Mouse (Mus musculus) layer of hippocampus, postnatal 36 days (tissue): ENCODE measurements around the gene Mgll. TPM values are rescaled to one million over a fixed set of nuclear protein-coding genes. Genes with fewer than 3 reads are reported as not detected.

ENCODE experiments used
- DNase-seq, 2 experiments: peaks; one replicate each; pipeline ENCODE4 v3.0.0; 2022
- total RNA-seq, 2 experiments: library from RNA; stranded (reverse); gene quantifications; 2 replicates each; pipeline ENCODE4 v1.2.3; 2021

Gene Mgll
- total RNA-seq, 2 experiments from 2014 or later = 178 to 181 TPM

DNA sequence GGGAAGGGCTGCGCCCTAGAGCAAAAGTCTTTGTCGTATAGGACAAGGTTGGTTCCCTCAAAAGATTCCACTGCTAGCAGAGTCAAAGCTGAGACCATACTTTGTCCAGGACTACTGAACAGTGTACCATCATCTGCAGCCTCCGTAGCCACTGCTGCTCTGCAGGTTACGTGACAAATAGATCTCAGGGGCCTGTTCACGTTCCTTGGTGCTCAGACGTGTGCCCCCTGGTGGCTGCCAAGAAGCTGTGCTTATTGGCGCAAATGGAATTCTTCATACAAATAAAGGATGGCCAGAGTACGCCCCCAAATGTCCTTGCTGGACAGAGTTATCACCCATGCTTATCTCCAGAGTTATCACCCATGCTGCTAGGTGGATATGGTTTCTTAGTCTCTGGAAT is 107.2 kb downstream of the Mgll start:
- DNase-seq = peak in 1 of 2 experiments; percentile 54

DNA sequence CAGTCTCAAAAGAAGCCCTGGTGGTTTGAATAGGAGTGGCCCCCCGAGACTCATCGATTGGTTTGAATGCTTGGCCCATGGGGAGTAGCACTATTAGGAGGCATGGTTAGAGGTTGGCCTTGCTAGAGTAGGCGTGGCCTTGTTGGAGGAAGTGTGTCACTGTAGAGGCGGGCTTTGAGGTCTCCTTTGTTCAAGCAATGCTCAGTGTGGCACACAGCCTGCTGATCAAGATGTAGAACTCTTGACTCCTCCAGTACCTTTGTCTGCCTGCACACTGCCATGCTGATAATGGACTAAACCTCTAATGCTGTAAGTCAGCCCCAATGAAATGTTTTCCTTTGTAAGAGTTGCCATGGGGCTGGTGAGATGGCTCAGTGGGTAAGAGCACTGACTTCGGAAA is 108.5 kb downstream of the Mgll start:
- DNase-seq = no peak

DNA sequence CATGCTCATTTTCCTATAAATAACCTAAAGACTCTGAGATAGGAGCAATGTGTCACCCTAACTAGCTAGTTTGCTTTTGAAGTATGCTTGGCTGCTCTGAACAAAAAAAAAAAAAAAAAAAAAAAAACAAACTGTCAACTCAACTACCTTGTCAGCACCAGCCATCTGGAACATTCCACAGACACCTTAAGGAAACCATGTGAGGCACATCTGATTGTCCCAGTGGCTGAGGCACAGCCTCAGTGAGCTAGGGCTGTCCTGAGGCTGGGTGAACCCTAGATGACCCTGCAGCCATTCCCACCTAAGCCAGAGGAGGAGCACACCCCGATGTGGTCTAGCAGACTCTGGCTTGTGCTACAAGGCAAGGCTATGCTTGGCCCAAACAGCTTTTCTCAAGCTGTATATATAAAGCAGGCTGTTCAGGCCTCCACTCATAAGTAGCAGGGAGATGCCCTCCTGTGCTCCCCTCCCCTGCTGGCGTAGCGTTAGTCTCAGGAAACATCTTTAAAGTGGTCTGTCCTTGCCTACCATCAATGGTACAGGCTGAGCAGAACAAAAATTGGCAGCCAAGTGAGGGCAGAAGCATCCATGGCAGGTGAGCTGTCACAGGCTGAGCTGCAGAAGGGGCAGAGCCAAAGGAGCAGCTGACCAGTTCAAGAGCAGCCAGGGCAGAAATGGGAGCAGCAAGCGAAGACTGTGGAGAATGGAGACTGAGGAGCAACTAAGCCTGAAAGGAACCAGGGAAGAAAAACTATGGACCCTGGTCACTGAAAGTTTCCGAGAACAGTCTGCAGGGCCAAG is 109.3 kb downstream of the Mgll start:
- no peak for DNase-seq

DNA sequence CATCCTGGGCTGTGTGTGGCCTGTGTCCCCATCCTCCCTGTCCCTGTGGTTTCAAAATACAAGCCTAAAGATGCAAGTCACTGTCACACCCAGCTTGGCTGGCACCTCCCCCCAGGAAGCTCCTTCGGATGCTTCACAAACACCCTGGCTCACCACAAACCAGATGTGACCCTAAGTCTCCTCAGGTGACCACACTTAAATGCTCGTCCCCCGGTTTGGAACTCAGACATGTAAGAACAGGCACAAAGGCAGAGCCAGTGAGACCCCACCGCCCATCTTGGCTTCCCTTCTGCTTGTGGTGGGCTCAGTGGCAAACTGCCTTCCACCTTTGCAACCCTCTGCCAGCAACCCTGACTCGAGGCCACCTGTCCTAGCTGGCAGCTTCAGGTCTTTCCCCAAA is 110.8 kb downstream of the Mgll start:
- no peak for DNase-seq

DNA sequence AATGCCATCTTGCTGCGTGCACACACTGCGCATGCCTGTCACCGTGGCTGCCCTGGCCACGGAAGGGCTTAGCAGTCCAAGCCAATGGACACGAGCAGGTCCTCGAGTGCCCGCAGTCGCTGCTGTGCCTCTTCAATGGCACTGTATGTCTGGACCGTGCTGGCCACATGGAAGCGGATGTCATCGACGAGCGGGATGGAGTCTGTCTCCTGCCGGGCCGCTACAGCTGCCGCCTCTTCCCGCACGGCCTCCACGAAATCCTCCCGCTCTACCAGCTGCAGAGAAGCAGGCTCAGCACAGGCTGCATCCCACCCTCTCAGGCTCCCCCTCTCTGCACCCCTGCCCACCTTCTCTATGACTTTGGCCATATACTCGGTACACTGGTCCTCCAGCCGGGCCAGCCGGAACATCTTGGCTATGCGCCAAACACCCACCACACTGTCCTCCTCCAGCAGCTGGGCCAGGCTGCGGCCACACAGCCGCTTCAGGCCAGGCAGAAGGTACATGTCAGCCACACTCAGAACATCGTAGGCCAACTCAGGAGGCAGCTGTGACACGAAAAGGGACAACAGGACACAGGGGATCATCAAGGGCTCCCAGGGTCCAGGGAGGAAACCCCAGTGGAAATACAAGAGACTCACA is 112.1 kb downstream of the Mgll start:
- no peak for DNase-seq

DNA sequence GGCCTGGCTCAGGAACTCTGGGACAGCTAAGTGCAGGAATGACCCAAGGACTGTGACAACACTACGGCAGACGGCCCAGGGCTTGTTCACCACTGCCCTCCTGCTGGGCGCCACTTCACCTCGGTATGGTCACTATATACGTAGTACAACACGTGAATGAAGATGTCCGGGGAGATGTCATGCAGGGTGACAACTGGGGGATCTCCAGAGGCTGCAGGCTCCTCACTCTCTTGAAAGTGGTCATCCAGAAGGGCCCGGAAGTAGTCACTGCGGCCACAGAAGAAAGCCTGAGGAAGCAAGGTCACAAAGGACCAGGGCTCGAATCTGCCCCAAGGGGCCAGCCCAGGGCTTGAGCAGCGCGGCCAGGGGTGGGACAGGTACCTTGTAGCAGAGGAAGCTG is 113.8 kb downstream of the Mgll start:
- no peak for DNase-seq

DNA sequence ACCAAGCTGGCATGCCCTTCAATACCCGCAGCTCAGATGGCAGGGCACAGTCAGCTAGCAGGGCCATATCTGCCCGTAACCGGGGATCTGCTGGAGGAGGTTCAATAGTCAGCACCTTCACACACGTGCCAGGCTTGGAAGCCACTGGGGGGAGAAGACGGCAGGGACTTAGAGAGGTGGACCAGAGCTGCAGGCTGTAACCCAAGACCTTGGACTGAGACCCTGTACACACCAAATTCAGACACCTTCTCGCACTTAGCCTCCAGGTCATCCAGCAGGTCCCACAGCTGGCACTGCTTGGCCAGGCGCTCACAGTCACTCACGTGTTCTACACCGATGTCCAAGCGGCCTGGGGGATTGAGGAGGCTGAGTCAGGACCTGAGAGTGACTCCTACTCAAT is 114.4 kb downstream of the Mgll start:
- no peak for DNase-seq

DNA sequence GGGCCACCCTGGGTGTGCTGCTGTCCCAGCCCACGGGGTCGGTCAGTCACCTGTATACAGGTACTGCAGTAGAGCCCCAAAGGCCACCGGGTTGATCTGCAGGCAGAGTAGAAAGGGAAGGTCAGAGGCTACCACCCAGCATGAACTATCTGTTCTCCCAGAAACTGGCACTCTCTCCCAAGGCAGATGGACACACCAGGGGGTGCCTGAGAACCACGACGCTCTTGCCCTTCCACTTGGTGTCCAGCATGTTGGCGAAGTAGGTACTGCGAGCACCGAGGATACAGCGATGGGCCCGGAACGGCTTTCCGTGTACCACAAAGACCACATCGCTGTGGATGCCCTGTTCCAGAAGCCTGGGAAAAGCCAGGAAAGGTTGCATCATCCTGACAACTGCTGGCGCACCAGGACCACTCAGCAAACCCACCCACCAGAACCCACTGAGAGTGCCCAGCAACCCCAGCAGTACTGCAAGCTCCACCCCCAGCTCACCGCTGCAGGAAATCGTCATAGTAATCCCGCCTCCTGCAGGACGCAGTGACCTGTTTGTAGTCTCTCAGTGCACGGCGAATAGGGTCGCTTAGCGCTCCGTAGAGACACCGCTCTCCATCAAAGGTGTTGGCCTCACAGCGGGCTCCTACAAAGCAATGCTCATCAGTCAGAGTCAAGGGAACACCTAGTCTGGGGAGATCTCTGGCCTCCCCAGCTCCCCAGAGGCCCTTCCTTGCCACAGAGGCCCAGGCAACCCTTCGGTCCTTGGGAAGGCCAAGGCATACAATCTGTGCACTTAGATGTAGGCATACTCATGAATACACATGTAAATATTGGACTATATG is 115.1 kb downstream of the Mgll start:
- DNase-seq = no peak

DNA sequence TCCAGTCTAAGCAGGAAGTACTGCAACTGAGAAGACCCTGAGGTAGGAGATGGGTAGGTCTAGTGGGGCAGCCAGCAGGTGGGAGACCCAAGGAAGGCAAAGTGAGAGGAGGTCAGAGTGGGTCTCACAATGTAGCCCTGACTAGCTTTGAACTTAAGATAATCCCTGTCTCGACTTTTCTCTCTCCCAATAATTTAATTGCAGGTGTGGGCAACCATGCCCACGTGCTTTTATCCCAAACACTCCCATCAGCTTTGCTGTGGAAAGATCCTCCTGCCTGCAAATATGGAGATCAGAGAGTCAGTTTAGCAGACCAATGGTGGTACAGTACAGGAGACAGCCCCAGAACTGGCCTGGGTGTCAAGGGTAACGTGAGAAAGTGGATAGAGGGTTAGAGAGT is 116.0 kb downstream of the Mgll start:
- DNase-seq = no peak

DNA sequence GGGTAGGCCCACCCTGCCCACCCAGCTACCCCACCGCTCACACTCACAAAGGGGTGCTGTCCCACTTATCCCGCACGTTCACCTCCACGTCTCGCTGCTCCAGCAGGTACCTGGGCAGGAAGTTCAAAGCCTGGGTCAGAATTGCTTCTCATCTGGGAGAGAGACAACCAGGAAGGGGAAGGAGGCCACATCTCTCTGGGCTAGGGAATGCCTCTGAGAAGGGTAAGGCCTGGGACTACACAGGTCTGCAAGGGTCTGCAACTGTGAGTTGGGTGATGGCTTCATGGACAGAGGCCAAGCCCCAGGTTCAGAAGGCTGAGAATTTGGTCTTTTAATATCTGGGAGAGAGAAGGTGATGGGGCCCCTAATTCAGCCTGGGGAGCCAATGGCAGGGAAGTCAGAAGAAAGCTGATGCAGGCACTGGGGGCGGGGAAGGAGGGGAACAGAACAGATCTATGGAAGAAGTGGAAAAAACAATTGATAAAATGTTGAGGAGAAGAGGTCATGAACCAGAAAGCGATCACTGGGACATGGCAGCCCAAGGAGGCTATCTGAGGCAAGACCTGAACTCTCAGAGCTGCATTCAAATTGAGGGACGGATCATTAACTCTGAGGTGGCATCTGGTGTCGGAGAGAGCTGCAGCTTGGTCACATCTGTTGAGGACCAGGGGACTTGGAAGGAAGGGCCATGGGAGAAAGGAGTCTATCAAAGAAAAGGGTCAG is 116.7 kb downstream of the Mgll start:
- no peak for DNase-seq

DNA sequence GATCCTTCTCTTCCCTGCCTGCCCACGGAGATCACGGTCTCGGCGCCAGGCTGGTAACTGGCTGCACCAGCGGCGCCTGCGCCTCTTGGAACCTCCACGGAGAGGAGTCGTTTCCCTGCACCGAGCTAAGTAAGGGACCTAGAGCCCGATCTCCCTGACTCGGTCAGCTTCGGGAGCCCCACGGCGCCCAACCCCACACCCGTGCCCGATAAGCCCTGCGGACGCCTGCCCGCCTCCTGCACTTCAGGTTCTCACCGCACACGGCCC is 117.2 kb downstream of the Mgll start:
- no peak for DNase-seq

DNA sequence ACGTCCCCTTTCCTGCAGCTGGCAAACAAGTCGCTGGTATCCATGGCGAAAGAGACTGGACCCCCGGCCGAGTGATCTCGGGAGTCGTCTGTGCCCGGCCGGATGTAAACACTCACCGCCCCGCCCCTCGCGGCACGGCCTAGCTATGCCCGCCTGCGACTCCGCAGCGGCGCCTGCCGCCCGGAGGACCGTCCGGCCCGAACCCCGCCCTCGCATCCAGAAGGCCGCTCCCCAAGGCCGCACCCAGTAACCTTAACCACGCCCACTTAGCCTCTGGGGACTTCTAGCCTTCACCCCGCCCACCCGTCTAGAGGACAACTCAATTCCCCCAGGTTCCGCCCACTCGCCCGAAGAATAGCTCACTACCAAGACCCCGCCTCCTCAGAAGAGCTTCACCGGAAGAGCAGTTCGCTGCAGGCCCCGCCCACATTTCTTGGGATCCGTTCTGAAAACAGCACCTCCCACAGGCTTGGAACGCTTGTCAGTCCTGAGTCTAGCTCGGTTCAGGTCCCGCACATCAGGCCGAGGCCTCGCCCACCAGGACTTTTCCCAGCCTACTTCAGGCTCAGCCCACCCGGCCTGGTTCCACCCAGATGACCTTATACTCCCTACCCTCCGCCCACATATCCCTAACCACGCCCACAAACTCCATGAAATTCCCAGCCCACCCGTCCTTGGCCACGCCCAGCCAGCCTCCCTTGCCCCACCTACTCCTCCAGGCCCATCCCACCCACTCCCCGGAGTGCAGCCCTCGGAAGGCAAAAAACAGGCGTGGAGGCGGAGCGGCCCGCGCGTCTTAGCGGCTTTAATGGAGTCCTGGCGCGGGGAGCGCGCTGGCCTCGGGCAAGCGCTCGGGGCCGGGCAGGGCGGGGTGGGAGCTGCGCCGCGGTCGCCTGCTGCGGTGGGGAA is 117.8 kb downstream of the Mgll start, which contains the start of gene Abtb1:
Abtb1 (minus strand) TSS at position 204 of the 909 bp plus-strand sequence.
- DNase-seq = peak; percentile 99

DNA sequence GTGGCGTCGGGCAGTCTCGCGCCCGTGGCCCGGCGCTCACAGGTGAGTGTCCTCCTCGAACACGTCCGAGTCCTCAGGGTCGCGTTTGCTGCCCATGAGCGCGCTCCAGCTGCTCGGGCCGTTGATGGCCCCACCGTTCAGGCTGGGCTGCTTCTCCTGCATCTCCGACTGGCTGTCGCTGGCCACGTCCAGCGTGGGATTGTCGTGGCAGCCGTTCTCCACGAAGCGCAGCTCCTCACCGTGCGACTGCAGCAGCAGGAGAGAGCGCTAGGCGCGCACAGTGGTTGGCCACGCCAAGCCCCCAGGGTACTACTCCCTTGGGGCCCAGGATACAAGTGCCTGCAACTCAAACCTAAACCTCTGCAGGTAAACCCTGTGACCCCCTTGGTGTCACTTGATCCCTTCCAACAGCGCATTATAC is 118.5 kb downstream of the Mgll start:
- DNase-seq = peak; percentile 60 to 63

DNA sequence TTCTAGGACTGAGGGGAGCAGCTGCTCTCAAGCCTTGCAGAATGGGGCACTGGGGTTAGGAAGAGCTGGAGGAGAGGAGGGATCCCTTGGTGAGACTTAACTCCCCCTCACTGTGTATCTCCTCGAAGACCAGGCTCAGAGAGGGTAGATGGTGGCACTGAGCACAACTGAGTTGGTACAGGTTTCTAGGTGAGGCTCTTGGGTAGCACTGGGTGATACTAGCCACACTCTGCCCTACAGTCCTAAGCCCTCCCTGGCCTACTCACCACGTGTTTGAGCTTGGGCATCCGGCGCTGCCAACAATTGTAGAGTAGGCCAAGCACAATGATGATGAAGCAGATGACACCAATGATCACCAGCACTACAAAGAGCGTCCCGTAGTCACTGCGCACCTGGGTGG is 119.0 kb downstream of the Mgll start:
- DNase-seq = no peak

DNA sequence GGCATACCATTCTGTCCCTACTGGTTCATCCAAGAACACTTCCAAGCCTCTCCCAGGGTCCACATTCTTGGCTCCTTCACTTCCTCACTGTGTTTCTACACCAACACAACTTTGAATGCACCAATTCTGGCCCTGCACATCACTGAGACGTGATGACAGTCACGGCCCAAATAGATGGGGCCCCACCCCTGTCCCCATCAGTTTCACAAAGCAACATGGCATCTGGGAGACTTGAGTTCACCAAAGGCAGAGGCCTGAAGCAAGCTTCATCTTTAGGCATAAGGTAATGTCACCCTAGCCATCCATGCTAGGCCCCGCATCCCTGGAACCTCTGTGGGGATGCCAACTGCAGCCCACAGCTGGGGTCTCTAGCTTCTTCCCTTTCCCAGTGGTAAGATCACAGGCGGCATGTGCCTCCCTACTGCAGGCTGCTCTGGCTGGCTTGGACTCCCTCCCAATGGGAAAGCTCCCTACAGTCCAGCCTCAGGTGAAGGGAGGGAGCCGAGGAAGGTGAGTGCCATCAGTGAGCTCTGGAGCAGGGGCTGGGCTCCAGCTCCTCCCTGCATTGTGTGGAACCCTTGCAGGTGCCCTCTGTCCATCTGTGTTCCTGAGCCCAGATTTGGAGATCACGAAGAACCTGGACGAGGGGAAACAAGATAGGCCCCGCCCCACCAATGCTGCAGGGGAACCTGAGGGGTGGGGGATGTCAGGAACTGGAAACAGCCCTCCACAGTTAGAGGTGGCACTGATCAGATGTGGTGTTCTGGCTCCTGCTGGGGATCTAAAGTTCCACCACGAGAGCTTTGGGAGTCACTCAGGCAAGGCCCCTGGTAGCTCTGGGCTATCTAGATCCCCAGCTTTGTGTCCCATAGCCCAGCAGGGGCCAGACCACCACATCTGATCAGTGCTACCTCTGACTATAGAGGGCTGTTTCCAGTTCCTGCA is 119.8 kb downstream of the Mgll start:
- no peak for DNase-seq

DNA sequence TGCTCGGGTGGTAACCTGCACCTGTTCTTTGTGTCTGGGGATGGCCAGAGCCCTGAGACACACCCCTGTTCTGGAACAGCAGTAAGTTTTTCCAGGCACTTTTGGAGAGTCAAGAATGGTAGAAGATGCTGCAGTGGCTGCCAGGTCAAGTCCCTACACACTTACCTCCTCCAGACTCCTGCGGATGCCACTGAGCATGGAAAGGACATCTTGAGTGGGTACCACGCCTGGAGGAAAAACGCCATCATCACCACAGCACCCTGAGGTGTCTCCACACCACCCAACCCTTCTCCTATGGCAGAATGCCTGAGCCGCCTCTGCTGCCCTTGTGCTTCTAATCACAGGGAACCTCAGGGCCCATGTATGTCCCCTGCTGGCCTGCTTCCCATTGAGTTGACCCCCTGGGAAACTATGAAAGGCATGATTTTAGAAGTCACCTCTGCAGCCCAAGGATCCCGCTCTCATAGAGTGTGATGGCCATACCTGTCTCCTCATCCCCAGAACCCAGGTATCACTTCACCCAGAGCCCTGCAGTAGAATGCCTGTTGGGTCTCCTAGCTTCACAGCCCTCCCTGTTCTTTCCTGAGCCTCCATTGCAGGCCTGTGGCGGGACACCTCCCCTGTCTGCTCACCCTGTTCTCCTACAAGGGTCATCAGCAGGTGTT is 120.8 kb downstream of the Mgll start:
- no peak for DNase-seq

DNA sequence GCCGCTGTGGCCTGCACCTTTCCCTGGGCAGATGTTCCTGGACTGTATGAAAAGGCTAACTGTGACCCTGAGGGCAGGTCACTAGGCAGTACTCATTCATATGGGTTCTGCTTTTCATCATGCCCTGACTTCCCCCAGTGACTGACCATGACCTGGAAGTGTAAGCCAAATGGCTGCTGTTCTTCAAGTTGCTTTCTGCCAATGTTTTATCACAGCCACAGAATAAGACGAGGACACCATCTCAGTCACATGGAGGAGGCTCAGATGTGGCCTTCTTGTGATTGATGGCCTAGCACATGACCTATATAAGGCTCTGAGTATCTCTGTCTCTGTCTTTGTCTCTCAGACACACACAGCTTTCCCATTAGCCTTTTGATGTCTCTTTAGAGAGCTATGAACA is 123.4 kb downstream of the Mgll start:
- no peak for DNase-seq

DNA sequence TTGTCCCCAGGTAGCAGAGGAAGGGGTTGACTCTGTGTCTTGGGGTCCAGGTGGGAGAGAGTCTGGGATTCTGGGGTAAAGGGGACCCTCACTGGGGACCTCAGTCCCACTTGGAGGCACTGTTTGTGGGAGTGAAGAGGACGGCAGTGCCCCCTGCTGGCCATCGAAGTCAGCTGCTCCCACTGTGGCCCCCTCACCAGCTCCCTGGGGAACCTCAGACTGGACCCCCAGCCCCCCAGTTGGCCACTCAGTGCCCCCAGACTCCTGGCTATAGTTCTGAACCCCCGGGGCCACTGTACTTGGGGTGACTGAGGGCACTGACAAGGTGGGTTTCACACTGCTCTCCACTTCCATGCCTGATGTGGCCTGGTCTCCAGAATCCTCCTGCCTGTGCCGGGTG is 125.1 kb downstream of the Mgll start:
- no peak for DNase-seq

DNA sequence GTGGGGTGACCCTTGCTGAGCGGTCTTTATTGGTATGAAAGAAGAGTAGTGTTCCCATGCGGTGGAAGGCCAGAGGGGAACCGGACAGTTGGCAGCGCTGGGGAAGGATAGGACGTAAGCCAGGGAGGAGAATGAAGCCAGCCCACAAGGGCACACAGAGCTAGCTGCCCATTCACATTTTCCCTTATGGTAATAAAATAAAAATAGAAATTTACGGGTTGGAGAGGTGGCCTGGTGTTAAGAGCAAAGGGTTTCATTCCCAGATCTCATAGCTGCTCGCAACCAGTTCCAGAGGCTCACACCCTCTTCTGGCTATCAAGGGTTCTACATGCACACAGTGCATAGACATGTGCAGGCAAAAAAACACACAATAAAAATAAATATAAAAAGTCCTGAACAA is 125.8 kb downstream of the Mgll start:
- no peak for DNase-seq

DNA sequence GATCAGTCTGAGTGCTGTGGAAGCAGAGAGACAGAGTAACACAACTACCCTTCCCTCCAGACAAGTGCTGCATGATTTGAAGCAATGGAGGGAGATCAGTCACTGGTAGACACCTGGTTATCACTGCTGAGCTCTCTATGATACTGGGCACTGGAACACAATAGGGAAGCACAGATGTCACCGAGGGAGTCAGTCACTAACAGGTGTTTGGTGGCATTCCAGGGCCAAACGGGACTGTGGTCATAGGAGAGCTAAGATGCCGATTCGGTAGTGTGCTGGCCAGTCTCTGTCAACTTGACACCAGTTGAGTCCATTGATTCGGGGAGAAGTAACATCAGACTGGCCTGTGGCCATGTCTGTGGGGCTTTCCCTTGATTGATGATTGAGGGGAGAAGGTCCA is 130.3 kb downstream of the Mgll start:
- DNase-seq = no peak
